Mouse (Mus musculus): ENCODE data around the gene Il17ra.

DNA sequence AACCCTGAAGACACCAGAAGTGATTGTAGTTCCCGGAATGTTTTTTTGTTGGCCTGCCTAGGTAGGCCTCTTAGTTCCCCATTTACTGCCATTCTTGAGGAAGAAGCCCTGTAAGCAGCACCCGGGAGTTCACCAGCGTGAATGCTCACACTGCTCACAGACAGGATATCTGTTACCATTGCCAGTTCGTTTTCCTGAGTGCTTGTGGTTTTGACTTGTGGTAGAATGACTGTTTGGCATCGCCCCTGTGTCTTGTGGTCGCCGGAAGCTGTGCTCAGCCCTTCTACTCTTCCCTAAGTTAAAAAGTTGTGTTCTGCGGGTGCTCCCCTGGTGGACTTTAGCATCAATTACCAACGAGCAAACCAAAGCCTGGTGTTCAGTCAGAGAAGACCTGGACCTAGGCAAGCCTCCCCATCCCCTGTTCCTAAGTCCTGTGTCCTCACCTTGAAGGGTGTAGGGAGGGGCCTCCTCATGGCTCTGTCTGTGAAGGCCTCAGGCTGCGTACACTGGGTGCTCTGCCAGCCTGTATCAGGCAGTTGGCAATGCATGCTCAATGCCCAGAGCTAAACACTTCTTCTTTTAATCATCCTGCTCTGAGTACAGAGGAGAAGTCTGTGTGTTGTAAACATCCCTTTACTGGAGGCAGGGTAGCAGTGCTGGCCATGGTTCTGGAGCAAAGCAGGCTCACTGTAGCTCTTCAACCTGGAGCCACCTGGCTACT lies 3.7 kb downstream of the Il17ra start:
- TF ChIP-seq CTCF (conservative IDR thresholded peaks at IDR 0.05; ENCODE audit: insufficient read depth, insufficient read length, low read depth, low read length) (no peak), POLR2A (IDR thresholded peaks at IDR 0.05; ENCODE audit: low read depth, low read length) (no peak)
